8 mouse cellular contexts compared by ENCODE assay signal in the genomic region with DNA sequence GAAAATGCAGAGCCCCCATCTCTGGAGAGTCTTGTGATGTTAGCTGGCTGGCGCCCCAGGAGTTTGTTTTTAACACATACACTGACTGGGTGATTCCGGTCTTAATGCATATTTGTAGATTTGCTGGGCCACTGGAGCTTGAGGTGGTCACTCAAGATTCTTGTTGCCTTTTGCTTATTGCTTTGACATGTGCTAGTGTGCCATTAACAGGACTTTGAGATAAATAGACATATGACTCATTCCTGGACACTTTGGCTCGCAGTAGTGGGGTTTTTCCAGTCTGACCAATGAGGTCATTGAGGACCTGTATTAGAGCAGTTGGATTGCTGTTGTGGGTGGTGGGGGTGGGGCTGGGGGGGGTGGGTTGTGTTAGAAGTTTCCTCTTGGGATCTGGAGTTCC. TPM values are rescaled to one million over a fixed set of nuclear protein-coding genes. Genes with fewer than 3 reads are reported as not detected.
A peak's percentile ranks its signal among the peaks of the same experiment; 100 is the strongest.
DNase-seq lines count a peak whose midpoint lies in the region; ATAC-seq and TF ChIP-seq lines count a peak whose summit lies in the region.

No protein-coding gene starts in this region.

- no peak for ATAC-seq in neural tube, embryonic 12.5 days (ENCODE audit: low FRiP score, low read depth)
- ATAC-seq in kidney, embryonic 14.5 days (ENCODE audit: low FRiP score, low TSS enrichment) = no peak
- no peak for ATAC-seq in midbrain, embryonic 16.5 days

- WGBS in neural tube, embryonic 12.5 days = 85% methylated on average over 3 of the region's 3 CpGs
- 34% methylated on average over 3 of the region's 3 CpGs for WGBS in heart, adult 2 months
- WGBS in kidney, embryonic 14.5 days = 66% methylated on average over 3 of the region's 3 CpGs
- 91% methylated on average over 3 of the region's 3 CpGs for WGBS in midbrain, embryonic 16.5 days

- no peak for TF ChIP-seq POLR2A in heart, adult 2 months (IDR thresholded peaks at IDR 0.05; ENCODE audit: insufficient read depth, low read depth, low read length)

- no peak for TF ChIP-seq EP300 in heart, adult 2 months (IDR thresholded peaks at IDR 0.05; ENCODE audit: insufficient read depth, low read depth, low read length)

- no peak for DNase-seq in neural tube, embryonic 10.5 days (ENCODE audit: extremely low spot score, low spot score)
- DNase-seq in heart, adult 2 months = peak in 1 of 2 experiments; percentile 56
- DNase-seq in gastrocnemius, postnatal 10 days = no peak
- no peak for DNase-seq in urinary bladder, postnatal 4 days (ENCODE audit: low spot score in 2 of 2)
- no peak for DNase-seq in ovary, adult 18-20 months (ENCODE audit: low spot score)

- H3K79me2 ChIP-seq in heart, adult 2 months (replicated peaks; ENCODE audit: control insufficient read depth, insufficient read depth, low read length) = peaks cover 7% of the 10 kb centered on the region

- H3K9me3 ChIP-seq in neural tube, embryonic 12.5 days = no peaks in the 10 kb centered on the region
- H3K9me3 ChIP-seq in kidney, embryonic 14.5 days (ENCODE audit: control insufficient read depth, low read length) = no peaks in the 10 kb centered on the region
- H3K9me3 ChIP-seq in midbrain, embryonic 16.5 days (replicated peaks; ENCODE audit: control insufficient read depth, low read length, poor library complexity, severe bottlenecking) = no peaks in the 10 kb centered on the region

- H3K4me2 ChIP-seq in neural tube, embryonic 12.5 days (replicated peaks) = peak overlapping the region; percentile 75
- 0 out of 2 replicates have a peak overlapping the region, but pooled peaks have one; percentile 8 for H3K4me2 ChIP-seq in kidney, embryonic 14.5 days (replicated peaks; ENCODE audit: low read depth, low read length)
- peak overlapping the region; percentile 86 for H3K4me2 ChIP-seq in midbrain, embryonic 16.5 days (ENCODE audit: low read length)

- H3K4me3 ChIP-seq in neural tube, embryonic 12.5 days = no peak overlapping the region
- H3K4me3 ChIP-seq in heart, adult 2 months = no peak overlapping the region; the same call in 1 of the 2 replicates
- H3K4me3 ChIP-seq in kidney, embryonic 14.5 days (ENCODE audit: low read length) = no peak overlapping the region; the same call in 1 of the 2 replicates
- H3K4me3 ChIP-seq in midbrain, embryonic 16.5 days (ENCODE audit: low read depth, low read length) = peak overlapping the region; percentile 78; the same call in 1 of the 2 replicates

- peaks cover 25% of the 10 kb centered on the region for H3K4me1 ChIP-seq in neural tube, embryonic 12.5 days
- H3K4me1 ChIP-seq in heart, adult 2 months (ENCODE audit: control insufficient read depth, insufficient read depth, low read length) = peaks cover 16% of the 10 kb centered on the region
- peaks cover 14% of the 10 kb centered on the region for H3K4me1 ChIP-seq in kidney, embryonic 14.5 days (ENCODE audit: control insufficient read depth, insufficient read depth, low read length)
- peaks cover 37% of the 10 kb centered on the region for H3K4me1 ChIP-seq in midbrain, embryonic 16.5 days (ENCODE audit: control insufficient read depth, insufficient read depth, low read length)

- no peak overlapping the region for H3K27ac ChIP-seq in neural tube, embryonic 12.5 days
- H3K27ac ChIP-seq in heart, adult 2 months = peak overlapping the region; percentile 93
- H3K27ac ChIP-seq in kidney, embryonic 14.5 days (ENCODE audit: low read depth, low read length) = peak overlapping the region; percentile 97; the same call in 1 of the 2 replicates
- H3K27ac ChIP-seq in midbrain, embryonic 16.5 days (ENCODE audit: low read length) = peak overlapping the region; percentile 98; the same call in 1 of the 2 replicates

- H3K27me3 ChIP-seq in neural tube, embryonic 12.5 days (replicated peaks) = no peaks in the 10 kb centered on the region
- H3K27me3 ChIP-seq in heart, adult 2 months (ENCODE audit: control insufficient read depth, insufficient read depth, low read length) = no peaks in the 10 kb centered on the region
- no peaks in the 10 kb centered on the region for H3K27me3 ChIP-seq in kidney, embryonic 14.5 days (ENCODE audit: control insufficient read depth, insufficient read depth, low read length)
- no peaks in the 10 kb centered on the region for H3K27me3 ChIP-seq in midbrain, embryonic 16.5 days (ENCODE audit: control insufficient read depth, insufficient read depth, low read depth, low read length)

- no peaks in the 10 kb centered on the region for H3K36me3 ChIP-seq in neural tube, embryonic 12.5 days
- peaks cover 6% of the 10 kb centered on the region; the same call in 1 of the 2 replicates for H3K36me3 ChIP-seq in heart, adult 2 months (ENCODE audit: control insufficient read depth, insufficient read depth, low read length)
- no peaks in the 10 kb centered on the region for H3K36me3 ChIP-seq in kidney, embryonic 14.5 days (ENCODE audit: control insufficient read depth, insufficient read depth, low read length)
- H3K36me3 ChIP-seq in midbrain, embryonic 16.5 days (ENCODE audit: control insufficient read depth, insufficient read depth, low read length) = no peaks in the 10 kb centered on the region

- intact Hi-C loops in heart, adult 2 months (cut with DNase I) = no loop called here

- no peak for TF ChIP-seq CTCF in heart, adult 2 months (IDR thresholded peaks at IDR 0.05)

- no peak overlapping the region for H3K9ac ChIP-seq in neural tube, embryonic 12.5 days
- H3K9ac ChIP-seq in heart, adult 2 months (ENCODE audit: low read depth, low read length) = no peak overlapping the region
- H3K9ac ChIP-seq in kidney, embryonic 14.5 days (ENCODE audit: low read depth, low read length) = peak overlapping the region; percentile 73; the same call in 1 of the 2 replicates
- H3K9ac ChIP-seq in midbrain, embryonic 16.5 days (ENCODE audit: low read depth, low read length) = no peak overlapping the region

RNA-seq across cellular contexts. Expression of a gene that starts 1.8 kb away (rescaled TPM):
- 33.8 and 39.2 TPM in 2 replicates for polyA plus RNA-seq in neural tube, embryonic 12.5 days (2016; fragmentation: Nextera tagmentation; extraction: Ambion mirVana)
- total RNA-seq in heart, adult 2 months (2021) = 10 to 100 TPM; 18.6 to 20.7 TPM
- polyA plus RNA-seq in heart, adult 2 months (2012; rRNA removed) = 23.7 and 24.6 TPM in 2 replicates
- polyA plus RNA-seq in kidney, embryonic 14.5 days (2014; fragmentation: Nextera tagmentation; extraction: Ambion mirVana) = 18.9 and 31.7 TPM in 2 replicates
- 28.6 and 31.2 TPM in 2 replicates for polyA plus RNA-seq in midbrain, embryonic 16.5 days (2015; fragmentation: Nextera tagmentation; extraction: Ambion mirVana)
- 10 to 100 TPM; 17.3 to 23.1 TPM for total RNA-seq in gastrocnemius, postnatal 10 days (2021)

RNA-seq across cellular contexts. Expression of a gene that starts 12.5 kb away (rescaled TPM):
- not detected in 2 replicates for polyA plus RNA-seq in neural tube, embryonic 12.5 days (2016; fragmentation: Nextera tagmentation; extraction: Ambion mirVana)
- not detected for total RNA-seq in heart, adult 2 months (2021)
- polyA plus RNA-seq in heart, adult 2 months (2012; rRNA removed) = not detected in 2 replicates
- not detected in 2 replicates for polyA plus RNA-seq in kidney, embryonic 14.5 days (2014; fragmentation: Nextera tagmentation; extraction: Ambion mirVana)
- not detected in 2 replicates for polyA plus RNA-seq in midbrain, embryonic 16.5 days (2015; fragmentation: Nextera tagmentation; extraction: Ambion mirVana)
- not detected for total RNA-seq in gastrocnemius, postnatal 10 days (2021)

RNA-seq across cellular contexts. Expression of a gene that starts 48.5 kb away (rescaled TPM):
- 0.08 TPM in 1 of 2 replicates, not detected in the other for polyA plus RNA-seq in neural tube, embryonic 12.5 days (2016; fragmentation: Nextera tagmentation; extraction: Ambion mirVana)
- under 1 TPM; 0.11 to 0.26 TPM for total RNA-seq in heart, adult 2 months (2021)
- 0.35 and 0.80 TPM in 2 replicates for polyA plus RNA-seq in heart, adult 2 months (2012; rRNA removed)
- 0.46 and 0.61 TPM in 2 replicates for polyA plus RNA-seq in kidney, embryonic 14.5 days (2014; fragmentation: Nextera tagmentation; extraction: Ambion mirVana)
- polyA plus RNA-seq in midbrain, embryonic 16.5 days (2015; fragmentation: Nextera tagmentation; extraction: Ambion mirVana) = 0.48 and 0.78 TPM in 2 replicates
- under 1 TPM in 1 of 2 experiments, not detected in 1; 0.25 TPM for total RNA-seq in gastrocnemius, postnatal 10 days (2021)

RNA-seq across cellular contexts. Expression of a gene that starts 56.3 kb away (rescaled TPM):
- polyA plus RNA-seq in neural tube, embryonic 12.5 days (2016; fragmentation: Nextera tagmentation; extraction: Ambion mirVana) = 0.33 and 0.87 TPM in 2 replicates
- not detected for total RNA-seq in heart, adult 2 months (2021)
- not detected in 2 replicates for polyA plus RNA-seq in heart, adult 2 months (2012; rRNA removed)
- polyA plus RNA-seq in kidney, embryonic 14.5 days (2014; fragmentation: Nextera tagmentation; extraction: Ambion mirVana) = 1.2 and 2.0 TPM in 2 replicates
- 1.1 and 2.0 TPM in 2 replicates for polyA plus RNA-seq in midbrain, embryonic 16.5 days (2015; fragmentation: Nextera tagmentation; extraction: Ambion mirVana)
- under 1 TPM; 0.05 to 0.81 TPM for total RNA-seq in gastrocnemius, postnatal 10 days (2021)

Comparison
In these comparisons a context has a peak if more than half of its experiments do, and no peak if none do; other contexts are left out.
1. H3K4me2 ChIP-seq: peak in every context shown above with its lines; median percentile 86 in midbrain, embryonic 16.5 days; 75 in neural tube, embryonic 12.5 days; 8 in kidney, embryonic 14.5 days.